Mouse (Mus musculus) neutrophil, adult 59 days (primary cell): Measurements from ENCODE around the gene Rbms2. TPM values are rescaled to one million over a fixed set of nuclear protein-coding genes. Genes with fewer than 3 reads are reported as not detected.

ENCODE experiments used
- total RNA-seq, 2 experiments: library from RNA; stranded (reverse); gene quantifications; 1 replicate in 1 of 2; 2 replicates in 1 of 2; pipeline ENCODE4 v1.2.4; 2023

Rbms2 gene
- 10 to 100 TPM in 1 of 2 experiments, 1 to 10 TPM in 1; 9.3 to 10.6 TPM for total RNA-seq

GRCm38 (mm10) chr10:128179989-128180388 is at the start of gene Rbms2:
TSS of gene Rbms2 (minus strand) at chr10:128180297.

GRCm38 (mm10) chr10:128225538-128225937 is 45.4 kb upstream of the Rbms2 start, which contains the start of gene Mip:
TSS of gene Mip (plus strand) at chr10:128225838.

GRCm38 (mm10) chr10:128211390-128212108 is 31.5 kb upstream of the Rbms2 start, which contains the start of gene Spryd4:
TSS of gene Spryd4 (minus strand) at chr10:128211807.

GRCm38 (mm10) chr10:128194024-128194550 is 14.0 kb upstream of the Rbms2 start, which contains the start of gene Gls2:
TSS of gene Gls2 (plus strand) at chr10:128194457.

GRCm38 (mm10) chr10:128091564-128092505 is 88.3 kb downstream of the Rbms2 start, which contains the start of gene Baz2a:
TSS of gene Baz2a (plus strand) at chr10:128091577.

GRCm38 (mm10) chr10:128082880-128083421 is 97.1 kb downstream of the Rbms2 start, which contains the start of gene Atp5b:
TSS of gene Atp5b (plus strand) at chr10:128083273.

Other genes with a start within 250 kb of the Rbms2 start
- not detected for gene Hsd17b6, start 172.7 kb downstream of the Rbms2 start, total RNA-seq
- 10 to 100 TPM; 22.9 to 23.7 TPM for gene Prim1, start 165.1 kb downstream of the Rbms2 start, total RNA-seq
- 100 to 1,000 TPM; 305 to 359 TPM for gene Naca, start 144.7 kb downstream of the Rbms2 start, total RNA-seq
- gene Ptges3, start 121.3 kb downstream of the Rbms2 start, total RNA-seq = 10 to 100 TPM; 58.1 to 76.4 TPM
- gene Atp5b, start 97.0 kb downstream of the Rbms2 start, total RNA-seq = 100 to 1,000 TPM; 522 to 523 TPM
- 10 to 100 TPM; 91.5 to 96.1 TPM for gene Baz2a, start 88.7 kb downstream of the Rbms2 start, total RNA-seq
- gene Gls2, start 14.2 kb upstream of the Rbms2 start, total RNA-seq = under 1 TPM in 1 of 2 experiments, not detected in 1; 0.36 TPM
- 1 to 10 TPM; 4.0 to 5.7 TPM for gene Spryd4, start 31.5 kb upstream of the Rbms2 start, total RNA-seq
- gene Mip, start 45.5 kb upstream of the Rbms2 start, total RNA-seq = not detected
- 10 to 100 TPM; 23.8 to 29.8 TPM for gene Timeless, start 51.8 kb upstream of the Rbms2 start, total RNA-seq
- gene Apon, start 73.8 kb upstream of the Rbms2 start, total RNA-seq = under 1 TPM; 0.42 to 0.64 TPM
- not detected for gene Apof, start 88.4 kb upstream of the Rbms2 start, total RNA-seq
- 10 to 100 TPM; 33.8 to 44.4 TPM for gene Stat2, start 90.3 kb upstream of the Rbms2 start, total RNA-seq
- gene Il23a, start 118.5 kb upstream of the Rbms2 start, total RNA-seq = not detected
- 10 to 100 TPM; 27.4 to 30.6 TPM for gene Pan2, start 123.0 kb upstream of the Rbms2 start, total RNA-seq
- gene Cnpy2, start 142.2 kb upstream of the Rbms2 start, total RNA-seq = 10 to 100 TPM; 26.9 to 36.3 TPM
- 100 to 1,000 TPM in 1 of 2 experiments, 10 to 100 TPM in 1; 93.2 to 107 TPM for gene Cs, start 157.4 kb upstream of the Rbms2 start, total RNA-seq
- 10 to 100 TPM; 15.4 to 17.8 TPM for gene Coq10a, start 188.7 kb upstream of the Rbms2 start, total RNA-seq
- gene Ankrd52, start 196.8 kb upstream of the Rbms2 start, total RNA-seq = 10 to 100 TPM; 35.0 to 42.4 TPM
- not detected for gene Slc39a5, start 220.9 kb upstream of the Rbms2 start, total RNA-seq
- gene Nabp2, start 231.2 kb upstream of the Rbms2 start, total RNA-seq = 10 to 100 TPM; 31.6 to 43.5 TPM
- gene Rnf41, start 231.4 kb upstream of the Rbms2 start, total RNA-seq = 10 to 100 TPM; 37.6 to 38.5 TPM